Mouse (Mus musculus) heart, postnatal 14 days (tissue): ENCODE measurements around the gene Cuedc1. TPM values are rescaled to one million over a fixed set of nuclear protein-coding genes. Genes with fewer than 3 reads are reported as not detected.

Experiments used
- DNase-seq, 2 experiments: peaks; one replicate each; pipeline ENCODE4 v3.0.0; 2021 to 2022
- intact Hi-C: fragments of 180-260 bp; cut with DNase I; formaldehyde crosslinking; loops from one replicate; pipeline ENCODE4 v1.15.1; 2025
- total RNA-seq, 2 experiments: library from RNA; stranded (reverse); gene quantifications; 2 replicates each; pipeline ENCODE4 v1.2.3; 2021

Cuedc1 gene
- total RNA-seq, 2 experiments from 2014 or later: 47.9 to 55.6 TPM

DNA sequence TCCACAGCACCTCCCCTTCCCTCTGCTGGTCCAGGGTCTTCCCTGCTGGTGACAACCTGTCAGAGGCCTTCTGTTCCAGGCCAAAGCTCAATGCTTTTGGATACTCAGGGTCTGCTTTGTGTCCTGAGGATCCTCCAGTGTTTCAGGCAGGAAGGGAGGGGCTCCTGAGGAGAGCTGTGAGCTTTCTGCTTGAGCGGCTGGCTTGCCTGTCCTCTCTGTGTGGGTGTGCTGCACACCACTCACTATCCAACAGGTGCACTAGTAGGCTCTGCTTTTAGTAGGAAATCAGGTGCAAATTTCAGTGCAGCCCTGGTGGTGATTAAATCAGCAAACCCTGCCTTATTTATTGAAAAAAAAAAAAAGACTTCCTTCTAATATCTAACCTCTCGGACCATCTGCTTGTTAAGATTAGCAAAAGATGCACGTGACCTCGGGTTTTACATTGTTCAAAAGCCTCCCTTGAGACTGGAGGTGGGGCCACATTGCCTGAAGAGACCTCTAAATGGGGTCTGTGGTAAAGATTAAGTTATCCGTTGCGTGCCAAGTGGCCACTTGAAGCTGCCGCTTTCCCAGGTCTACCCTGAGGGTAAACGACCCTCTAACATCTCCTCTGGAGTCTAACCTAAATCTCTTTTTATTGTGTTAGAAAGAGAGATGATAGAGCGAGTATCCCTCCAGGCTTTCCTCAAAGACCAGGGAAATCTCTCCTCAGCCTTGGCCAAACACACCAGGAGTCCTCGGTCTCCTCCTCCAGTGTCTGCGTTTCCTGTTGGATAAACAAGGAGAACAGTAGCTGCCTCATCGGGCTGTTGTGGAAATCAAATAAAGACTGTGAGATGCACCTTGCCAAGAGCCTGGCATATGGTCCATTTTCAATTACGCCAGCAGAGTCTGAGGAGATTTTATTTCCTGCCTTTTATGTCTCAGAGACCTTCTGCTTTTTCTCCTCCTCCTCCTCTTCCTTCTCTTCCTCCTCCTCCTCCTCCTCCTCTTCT lies 42.5 kb downstream of the Cuedc1 start:
- DNase-seq: no peak
- intact Hi-C loops: no loop called here

DNA sequence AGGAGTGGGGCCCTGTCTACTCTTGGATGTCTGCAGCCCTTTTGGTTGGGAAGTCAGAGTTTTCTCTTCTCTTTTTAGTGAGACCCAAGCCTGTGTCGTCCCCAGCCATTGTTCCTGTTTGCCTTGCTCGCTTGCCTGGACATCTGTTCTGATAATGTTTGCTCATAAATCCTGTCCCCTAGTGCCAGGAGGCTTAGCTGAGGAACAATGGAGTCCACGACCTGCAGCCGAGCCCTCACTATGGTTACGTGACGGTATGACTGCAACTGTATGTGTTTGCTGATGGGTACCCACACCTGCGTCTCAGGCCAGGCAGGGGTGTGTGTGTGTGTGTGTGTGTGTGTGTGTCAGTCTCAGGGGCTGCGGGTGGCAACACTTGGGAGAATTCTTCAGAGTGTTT lies 44.5 kb downstream of the Cuedc1 start:
- DNase-seq: no peak
- intact Hi-C loops: no loop called here

DNA sequence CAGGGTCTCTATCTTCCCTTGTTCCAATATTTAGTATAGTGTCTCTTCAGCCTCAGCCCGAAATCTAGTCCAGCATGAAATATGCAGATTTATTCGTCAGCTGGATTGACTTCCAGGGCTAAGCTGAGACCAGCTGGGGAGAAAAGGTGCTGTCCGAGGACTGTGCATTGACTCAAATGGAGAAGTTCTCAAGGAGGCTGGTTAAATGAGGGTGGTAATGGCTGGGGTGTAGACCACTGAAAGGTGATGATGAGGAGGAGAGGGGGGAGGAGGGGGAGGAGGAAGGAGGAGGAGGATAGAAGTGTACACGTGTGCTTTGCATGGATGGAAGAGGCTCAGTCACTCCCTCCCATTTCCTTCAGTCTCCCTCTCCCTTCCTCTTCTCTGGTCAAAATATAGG lies 46.2 kb downstream of the Cuedc1 start:
- intact Hi-C loops: no loop called here
- DNase-seq: no peak

DNA sequence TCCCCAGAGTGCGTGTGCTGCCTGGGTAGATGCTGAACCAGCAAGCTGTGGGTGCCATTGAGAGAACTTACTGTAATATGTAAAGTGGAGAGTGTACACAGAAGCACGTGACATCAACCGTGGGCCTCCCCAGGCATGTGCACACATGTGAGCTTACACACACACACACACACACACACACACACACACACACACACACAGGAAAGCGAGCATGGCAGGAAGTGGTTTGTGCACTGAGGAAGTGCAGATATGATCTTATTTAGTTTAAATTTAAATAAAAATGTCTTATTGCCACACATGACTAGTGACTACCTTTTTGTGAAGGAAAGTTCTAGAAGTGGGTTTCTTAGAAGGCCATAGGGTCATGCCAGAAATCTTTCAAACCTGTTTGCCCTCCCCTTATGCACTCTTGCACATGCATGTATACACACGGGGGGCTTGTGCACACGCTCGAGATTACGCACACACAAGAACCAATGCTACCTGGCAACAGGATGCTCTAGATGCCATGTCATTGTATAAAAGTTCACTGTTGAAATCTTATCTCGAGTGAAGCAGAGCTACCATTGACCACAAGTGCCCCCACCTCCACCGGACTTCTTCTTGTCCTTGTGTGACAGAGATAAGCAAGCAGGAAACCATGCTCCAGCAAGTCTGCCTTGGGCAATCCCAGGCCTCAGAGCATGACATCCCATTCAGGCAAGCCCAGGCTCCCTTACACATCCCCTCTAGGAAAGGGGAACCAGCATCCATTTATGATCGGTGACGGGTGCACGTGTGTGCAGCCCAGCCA lies 47.6 kb downstream of the Cuedc1 start:
- intact Hi-C loops: no loop called here
- DNase-seq: no peak

DNA sequence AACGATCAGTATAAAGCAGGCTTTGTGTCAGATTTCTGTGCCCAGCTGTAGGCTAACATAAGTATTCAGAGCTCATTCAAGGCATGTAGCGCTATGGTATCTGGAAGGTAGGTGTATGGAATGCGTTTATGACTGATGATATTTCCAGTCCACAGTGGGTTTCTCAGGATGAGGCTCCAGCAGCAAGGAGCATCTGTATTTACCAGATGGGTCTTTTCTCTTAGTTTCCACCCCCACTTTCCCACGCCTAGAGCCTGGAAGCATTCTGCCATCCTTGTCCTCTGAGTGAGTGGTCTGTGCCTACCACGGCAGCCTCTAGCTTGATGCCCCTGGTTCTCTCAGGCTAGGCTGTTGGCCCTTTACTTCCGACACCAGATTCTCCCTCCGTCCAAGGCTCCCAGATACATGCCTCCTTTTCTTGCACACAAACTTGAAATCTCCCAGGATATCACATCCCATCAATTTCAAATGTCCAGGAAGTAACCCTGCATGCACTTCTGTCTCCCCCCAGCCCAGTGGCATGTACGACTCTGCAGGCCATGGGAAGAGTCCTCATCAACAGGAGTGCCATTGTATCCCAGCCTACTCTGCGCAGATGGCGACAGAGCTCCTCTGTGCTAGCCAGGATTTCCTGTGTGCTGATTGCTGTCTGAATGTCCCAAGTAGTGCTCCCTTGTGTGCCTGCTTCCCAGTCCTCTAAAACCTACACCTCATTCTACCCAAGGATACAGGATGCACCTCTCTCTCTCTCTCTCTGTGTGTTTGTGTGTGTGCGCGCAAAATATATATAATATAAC lies 48.6 kb downstream of the Cuedc1 start:
- intact Hi-C loops: no loop called here

DNA sequence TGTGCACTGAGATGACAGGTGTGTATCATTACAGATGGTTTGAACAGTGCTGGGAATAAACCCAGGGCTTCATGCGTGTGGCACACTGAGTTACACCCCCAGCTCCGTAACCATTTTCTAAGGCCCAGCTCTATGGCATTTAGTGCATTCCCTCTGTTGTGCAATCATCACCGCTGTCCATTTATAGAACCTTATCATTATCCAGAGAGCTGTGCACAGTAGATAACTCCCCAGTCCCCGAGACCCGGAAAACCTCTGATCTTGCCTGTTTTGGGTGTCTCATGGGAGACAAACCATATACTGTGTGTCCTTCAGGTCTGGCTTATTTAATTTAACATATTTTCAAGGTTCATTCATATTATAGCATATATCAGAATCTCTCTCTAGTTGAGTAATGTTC lies 49.5 kb downstream of the Cuedc1 start:
- DNase-seq: no peak

More for the DNA sequence above, 48.6 kb downstream of the Cuedc1 start:
- DNase-seq: no peak

DNA sequence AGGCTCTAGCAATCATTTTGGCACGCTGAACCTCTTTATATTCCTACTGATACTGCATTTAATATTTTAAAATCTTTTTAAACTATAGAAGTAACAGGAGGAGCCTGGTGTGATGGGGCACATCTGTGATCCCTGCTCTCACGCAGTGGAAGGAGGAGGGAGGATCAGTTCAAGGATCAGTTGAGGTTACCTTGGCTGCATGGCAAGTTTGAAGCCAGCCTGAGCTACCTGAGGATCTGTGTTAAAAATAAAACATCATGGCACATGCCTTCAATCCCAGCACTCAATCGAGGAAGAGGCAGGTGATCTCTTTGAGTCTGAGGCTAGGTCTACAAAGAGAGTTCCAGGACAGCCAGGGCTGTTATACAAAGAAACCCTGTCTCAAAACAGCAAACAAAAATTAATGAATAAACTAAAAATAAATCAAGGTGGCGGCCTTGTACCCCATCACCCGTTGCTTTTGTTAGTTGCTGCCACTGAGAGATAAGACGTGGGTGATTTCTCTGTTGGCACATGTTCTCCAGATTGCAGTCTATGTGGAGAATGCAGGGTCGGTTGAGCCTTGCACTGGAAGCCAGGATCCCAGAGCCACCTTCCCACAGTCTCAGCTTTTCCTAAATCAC lies 50.3 kb downstream of the Cuedc1 start:
- no peak for DNase-seq
- intact Hi-C loops: no loop called here

More for the DNA sequence above, 49.5 kb downstream of the Cuedc1 start:
- intact Hi-C loops: no loop called here

DNA sequence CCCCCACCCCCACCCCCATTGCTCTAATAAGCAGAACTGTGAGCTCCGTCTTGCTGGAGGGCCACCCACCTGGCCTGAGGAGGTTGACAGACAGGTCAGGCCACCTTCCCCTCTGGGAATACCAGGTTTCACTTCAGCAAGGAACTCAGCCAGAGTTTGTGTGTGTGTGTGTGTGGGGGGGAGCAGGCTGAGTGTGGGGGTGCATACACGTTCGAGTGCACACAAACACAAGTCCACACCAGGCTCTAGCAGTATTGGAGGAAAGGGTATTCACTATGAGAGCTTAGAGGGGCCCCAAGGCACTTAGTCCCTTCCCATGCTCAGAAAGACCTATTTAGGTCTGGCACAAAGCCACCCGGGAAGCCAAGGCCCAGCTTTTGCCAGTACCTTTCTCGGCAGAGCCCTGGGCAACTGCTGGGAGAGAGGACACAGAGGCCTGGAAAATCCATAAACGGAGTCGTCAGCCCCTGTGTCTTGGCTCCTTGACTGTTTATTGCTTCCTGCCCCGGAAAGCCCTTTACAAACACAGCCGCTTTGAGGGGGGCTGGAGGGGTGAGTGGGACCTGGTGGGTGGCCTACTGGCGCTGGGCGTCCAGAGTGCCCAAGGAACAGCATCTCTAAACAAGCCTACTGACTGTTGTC lies 50.9 kb downstream of the Cuedc1 start:
- peak; percentile 62 to 64 for DNase-seq
- intact Hi-C loops: no loop called here

DNA sequence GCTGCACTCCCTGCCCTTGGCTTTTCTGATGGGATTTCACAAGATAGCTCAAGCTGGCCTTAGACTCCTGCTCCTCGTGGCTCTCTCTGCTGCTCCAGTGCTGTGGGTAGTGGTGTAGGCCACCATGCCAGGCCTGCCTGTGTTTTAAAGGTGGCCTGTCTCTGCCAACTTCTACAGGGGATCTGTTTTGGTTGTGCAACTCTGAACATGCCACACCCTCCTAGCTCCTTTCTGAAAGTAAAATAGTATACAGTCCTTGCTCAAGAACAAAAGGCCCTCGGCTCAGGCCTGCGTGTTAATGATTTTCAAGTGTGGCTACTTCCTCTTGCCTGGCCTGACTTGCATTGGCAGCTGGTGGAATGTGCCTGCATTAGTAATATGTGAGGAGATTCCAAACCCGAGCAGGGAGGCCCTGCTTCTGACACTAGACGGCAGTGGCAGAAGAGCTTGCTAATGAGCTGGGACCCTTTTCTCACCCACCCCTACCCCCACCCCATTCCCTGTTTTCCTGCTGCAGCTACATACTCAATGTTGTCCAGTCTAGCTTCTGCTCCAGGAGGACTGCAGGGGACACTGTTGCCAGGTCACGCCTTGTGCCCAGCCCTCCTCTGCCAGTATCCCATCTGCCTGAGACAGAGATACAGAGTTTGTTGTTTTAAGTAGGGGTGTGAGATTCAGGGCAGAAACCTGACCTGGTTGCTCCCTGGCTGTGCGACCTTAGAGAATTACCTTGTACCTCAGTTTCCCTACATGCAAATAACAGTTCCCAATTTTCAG lies 53.7 kb downstream of the Cuedc1 start:
- intact Hi-C loops: no loop called here
- no peak for DNase-seq

DNA sequence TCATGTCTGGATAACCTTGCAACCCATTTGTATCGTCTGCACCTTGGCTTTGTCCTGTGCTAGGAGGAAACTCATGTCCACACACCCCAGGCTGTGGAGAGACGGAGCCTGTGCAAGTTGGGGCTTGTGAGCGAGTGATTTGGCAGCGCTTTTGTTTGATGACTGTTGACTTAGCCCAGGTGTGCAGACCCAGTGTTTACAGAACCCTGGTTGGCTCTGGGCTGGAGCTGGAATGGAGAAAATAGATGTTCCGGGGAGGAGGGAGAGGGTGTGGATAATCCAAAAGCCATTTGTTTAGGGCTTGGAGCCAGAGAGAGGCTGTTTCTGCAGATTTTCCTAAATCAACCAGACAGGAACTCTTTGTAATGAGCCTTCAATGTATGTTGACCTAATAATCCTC lies 56.0 kb downstream of the Cuedc1 start:
- DNase-seq: no peak
- intact Hi-C loops: no loop called here

DNA sequence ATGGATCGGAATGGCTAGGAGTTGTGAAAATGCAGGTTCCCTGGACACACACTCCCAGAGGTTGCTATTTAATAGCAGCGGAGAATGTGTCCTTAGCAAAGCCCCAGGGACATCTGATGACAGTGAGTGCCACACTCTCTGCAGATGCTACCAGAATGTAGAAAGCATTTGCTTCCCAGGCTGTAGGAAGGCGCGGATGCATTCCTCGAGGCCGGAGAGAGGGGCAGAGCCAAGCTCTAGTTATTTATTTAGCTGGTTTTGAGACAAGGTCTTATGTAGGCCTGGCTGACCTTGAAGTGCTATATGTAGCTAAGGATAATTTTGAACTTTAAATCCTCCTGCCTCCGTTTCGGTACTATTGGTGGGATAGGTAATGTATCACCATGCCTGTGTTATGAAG lies 56.6 kb downstream of the Cuedc1 start:
- intact Hi-C loops: no loop called here
- no peak for DNase-seq

DNA sequence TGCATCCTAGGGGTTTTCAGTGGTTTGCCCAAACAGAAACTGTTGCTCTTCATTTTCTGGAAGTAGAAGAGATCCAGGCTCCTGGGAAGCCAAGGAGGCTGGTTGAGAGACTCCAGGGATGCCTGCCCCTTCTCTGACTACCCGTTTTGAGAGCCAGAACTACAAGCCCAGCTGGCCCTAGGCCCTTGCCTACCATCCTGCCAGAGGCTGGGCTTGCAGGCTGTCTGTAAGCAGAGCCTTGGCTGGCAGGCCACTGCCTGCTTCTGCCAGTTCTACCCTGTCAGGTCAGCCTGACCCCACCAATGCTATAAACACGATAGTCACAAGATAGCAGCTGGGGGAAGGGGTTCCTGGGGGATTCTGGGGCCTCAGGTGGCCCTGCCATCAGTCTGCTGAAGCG lies 57.6 kb downstream of the Cuedc1 start:
- DNase-seq: peak in 1 of 2 experiments; percentile 73
- intact Hi-C loops: no loop called here

DNA sequence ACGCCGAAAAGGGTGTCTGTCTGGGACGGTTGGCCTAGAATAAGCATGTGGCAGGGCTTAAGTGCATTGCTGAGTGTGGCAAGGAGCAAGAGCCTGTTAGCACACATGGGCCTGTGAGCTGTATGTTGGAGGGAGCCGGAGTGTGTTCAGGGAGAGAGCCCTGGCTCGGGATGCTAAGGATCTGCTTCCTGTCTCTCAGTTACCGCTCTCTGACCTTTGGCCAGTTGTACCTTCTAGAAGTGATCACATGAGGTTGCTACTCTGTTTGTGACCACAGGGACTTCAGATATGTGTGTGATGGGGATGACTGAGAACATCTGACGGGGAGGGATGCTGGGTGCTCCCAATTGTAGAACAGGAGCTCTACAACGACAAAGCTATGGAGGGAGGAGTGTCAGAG lies 58.1 kb downstream of the Cuedc1 start:
- intact Hi-C loops: no loop called here
- DNase-seq: no peak

DNA sequence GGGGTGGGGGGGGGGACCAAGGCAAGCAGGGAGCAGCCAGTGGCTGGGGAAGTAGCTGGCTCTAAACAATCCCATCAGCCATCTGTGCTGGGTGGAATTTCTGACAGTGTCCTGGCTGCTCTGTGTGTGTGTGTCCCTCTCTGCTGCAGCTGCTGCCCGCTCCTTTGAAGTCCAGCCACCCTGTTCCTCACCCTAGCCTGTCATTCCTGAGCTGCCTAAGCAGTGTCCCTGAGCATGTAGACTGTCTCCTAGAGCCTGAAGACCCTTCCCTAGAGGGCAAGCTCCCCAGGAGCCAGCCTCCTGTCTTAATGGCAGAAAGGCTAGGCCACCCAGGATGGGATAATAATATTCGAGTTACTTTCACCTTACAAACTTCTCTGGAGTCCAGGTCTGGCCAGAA lies 58.5 kb downstream of the Cuedc1 start:
- intact Hi-C loops: no loop called here
- no peak for DNase-seq

DNA sequence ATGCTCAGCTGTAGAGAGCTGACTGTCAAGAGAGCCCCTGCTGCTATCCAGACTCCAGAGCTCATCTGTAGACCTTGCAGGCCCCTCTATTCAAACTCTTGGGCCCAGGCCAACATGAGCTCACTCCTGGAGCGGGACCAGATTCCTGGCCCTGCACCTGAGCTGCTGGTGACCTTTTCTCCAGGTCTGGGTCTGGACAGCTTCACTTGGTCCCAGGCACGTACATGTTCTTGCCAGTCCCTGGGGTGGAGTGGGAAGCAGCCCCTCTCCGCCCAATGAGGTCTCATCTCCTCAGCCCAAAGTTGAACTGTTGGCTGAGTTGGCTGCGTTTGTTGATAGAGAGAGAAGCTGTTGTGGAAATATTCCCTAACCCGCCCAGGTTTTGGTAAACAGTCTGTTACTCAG lies 61.0 kb downstream of the Cuedc1 start:
- intact Hi-C loops: loop anchor here (2.0 kb wide), 2 partner anchors 26 to 40 kb away; no protein-coding TSS in a partner anchor
- peak; percentile 77 to 82 for DNase-seq

DNA sequence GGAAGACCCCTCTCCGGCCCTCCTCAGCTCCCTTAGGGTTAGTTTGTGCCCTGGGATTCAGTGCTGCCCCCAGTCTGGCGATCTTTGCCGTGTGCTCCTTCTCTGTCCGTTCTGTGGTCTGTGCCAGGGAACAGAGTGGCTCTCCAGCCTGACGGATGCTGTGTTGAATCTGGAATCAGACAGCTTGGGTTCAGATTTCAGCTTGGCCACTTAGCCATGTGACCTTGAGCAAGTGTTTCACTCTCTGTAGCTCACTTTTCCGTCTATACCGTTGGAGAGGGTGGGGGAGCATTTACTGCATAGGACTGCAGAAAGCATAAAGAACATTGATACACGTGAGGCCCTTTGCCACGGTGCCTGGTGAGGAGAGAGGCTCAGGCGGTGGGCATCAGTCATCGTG lies 61.5 kb downstream of the Cuedc1 start:
- intact Hi-C loops: loop anchor here (2.0 kb wide), 2 partner anchors 27 to 41 kb away; no protein-coding TSS in a partner anchor
- DNase-seq: no peak

DNA sequence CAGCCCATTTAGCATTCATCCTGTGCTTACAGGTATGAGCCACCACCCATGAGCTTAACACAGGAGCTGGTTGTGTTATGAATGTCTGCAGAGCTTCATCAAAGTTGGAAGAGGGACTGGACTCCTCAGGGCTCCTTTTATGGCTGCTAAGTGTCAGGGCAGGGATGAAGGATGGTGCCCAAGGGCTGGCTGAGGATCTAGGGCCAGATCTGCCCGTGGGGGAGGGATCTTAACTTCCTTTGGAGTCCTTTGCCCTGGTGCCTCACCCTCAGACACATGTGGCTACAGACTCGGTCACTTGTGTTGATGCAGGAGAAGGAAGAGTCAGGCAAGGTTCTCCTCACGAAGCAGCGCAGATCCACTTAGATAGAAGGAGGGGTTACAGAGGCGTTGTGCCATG lies 62.5 kb downstream of the Cuedc1 start:
- no peak for DNase-seq
- intact Hi-C loops: loop anchor here (5.0 kb wide), 1 partner anchor 63 kb away; the partner anchor contains the start of gene Cuedc1

DNA sequence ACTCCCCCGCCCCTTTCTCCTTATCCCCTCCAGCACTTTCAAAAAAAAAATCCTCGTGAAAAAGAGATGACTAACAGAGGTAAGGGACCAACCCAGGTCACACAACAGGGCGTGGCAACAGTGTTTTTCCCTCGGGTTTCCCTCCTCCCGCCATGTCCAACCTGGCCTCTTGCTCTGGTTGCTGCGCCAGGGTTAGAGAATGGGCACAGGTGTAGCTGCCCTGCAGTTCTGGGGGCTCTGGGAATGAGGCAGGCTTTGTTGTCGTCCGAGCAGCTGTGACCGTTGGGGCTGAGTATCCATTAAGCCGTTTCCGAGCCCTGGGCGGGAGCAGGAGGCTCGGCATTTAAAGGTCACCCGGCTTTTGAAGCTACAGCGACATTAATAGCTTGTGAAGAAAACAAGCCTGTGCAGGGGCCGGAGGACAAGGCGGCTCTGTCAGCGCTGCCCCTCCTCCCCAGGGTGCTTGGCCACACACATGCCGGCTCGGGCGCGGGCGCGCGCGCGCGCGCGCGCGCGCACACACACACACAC lies 63.3 kb downstream of the Cuedc1 start:
- DNase-seq: peak; percentile 71 to 72

More for the DNA sequence above, 63.3 kb downstream of the Cuedc1 start:
- intact Hi-C loops: loop anchor here (5.0 kb wide), 1 partner anchor 64 kb away; the partner anchor contains the start of gene Cuedc1
